Mouse (Mus musculus): ENCODE measurements at regions not wholly inside any gene's neighbourhood (a gene's known extent, or its start where the extent isn't known, plus 50 kb on each side); places are given as distances from the start of the nearest gene placed in this dataset.
A peak's percentile ranks its signal among the peaks of the same experiment; 100 is the strongest.
"Not testable (repeated sequence)": the region's sequence is repeated elsewhere in the genome, so short reads cannot be mapped to it uniquely, and the experiment has no call there.

DNA sequence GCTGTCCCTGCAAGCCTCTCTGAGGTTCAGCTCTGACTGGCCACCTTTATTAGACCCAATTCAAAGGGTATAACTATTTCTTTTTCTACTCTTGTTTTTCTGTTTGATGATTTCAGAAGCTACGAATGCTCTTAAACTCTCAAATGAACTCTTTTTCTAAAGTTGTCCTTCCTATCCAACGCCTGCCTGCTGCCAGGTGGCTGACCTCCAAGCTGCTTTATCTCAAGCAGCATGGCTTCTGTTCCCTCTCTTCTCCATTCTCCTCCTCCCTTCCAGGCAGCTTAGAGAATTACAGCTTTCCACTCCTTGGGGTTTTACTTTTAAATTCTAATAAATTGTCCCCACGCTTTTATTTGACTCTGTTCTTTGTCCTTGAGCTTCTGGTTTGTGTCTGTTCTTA, 196.9 kb upstream of the Irak1bp1 start:
- Histone ChIP-seq H3K4me1 (no peaks in the 10 kb centered on the region), H3K27ac (no peak overlapping the region), H3K4me2 (no peak overlapping the region), H3K9ac (no peak overlapping the region), H3K27me3 (replicated peaks) (no peaks in the 10 kb centered on the region), H3K9me3 (replicated peaks) (no peaks in the 10 kb centered on the region), H3K36me3 (no peaks in the 10 kb centered on the region), H3K4me3 (no peak overlapping the region)
- WGBS (ENCODE audit: insufficient replicate concordance): 59% methylated on average over 3 of the region's 3 CpGs
- ATAC-seq: no peak

DNA sequence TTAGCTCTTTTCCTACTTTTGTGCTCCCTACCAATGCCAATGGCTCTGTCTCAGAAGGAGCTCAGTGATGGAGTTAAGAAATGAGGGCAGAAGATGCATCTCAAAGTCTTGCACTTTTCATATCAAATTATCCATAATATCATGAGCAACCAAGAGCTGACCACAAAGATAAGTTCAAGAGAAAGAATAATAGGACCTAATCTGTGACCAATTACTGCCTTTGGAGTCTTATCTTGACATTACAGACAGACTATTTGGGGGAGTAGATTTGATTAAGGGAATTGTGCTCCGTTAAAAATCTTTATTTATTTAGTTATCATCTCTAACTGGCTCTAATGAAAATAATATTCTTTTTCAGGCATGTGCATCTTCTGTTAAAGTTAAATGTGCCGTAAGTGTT, 189.1 kb upstream of the Irak1bp1 start:
- H3K4me2 ChIP-seq: no peak overlapping the region
- no peaks in the 10 kb centered on the region for H3K27me3 ChIP-seq (replicated peaks)
- ATAC-seq: no peak
- no peak overlapping the region for H3K4me3 ChIP-seq
- WGBS (ENCODE audit: insufficient replicate concordance): 51% methylated on average over 2 of the region's 2 CpGs
- no peak overlapping the region for H3K9ac ChIP-seq
- no peaks in the 10 kb centered on the region for H3K36me3 ChIP-seq
- H3K4me1 ChIP-seq: no peaks in the 10 kb centered on the region
- H3K9me3 ChIP-seq (replicated peaks): no peaks in the 10 kb centered on the region
- no peak overlapping the region for H3K27ac ChIP-seq

DNA sequence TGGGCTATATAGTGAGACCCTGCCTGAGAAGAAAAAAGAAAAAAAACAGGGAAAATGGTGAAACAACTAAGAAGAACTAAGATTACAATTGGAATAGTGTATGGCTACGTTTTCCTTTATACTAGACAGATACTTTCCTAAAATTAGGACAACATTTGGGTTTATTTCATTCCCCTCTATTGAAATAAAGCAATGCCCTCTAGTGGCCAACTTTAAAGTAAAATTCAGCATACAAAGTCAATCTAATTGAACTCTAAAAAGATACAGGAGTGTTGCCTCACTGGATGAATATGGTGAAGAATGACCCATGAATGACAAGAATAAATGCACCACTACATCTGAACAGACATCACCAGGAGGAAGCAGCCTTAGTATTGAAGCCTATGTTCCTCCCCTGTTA, 185.4 kb upstream of the Irak1bp1 start:
- H3K4me1 ChIP-seq: no peaks in the 10 kb centered on the region
- no peaks in the 10 kb centered on the region for H3K27me3 ChIP-seq (replicated peaks)
- no peak overlapping the region for H3K9ac ChIP-seq
- ATAC-seq: no peak
- H3K36me3 ChIP-seq: no peaks in the 10 kb centered on the region
- no peaks in the 10 kb centered on the region for H3K9me3 ChIP-seq (replicated peaks)
- no peak overlapping the region for H3K27ac ChIP-seq
- WGBS (ENCODE audit: insufficient replicate concordance): 6% methylated on average over 1 of the region's 1 CpGs
- no peak overlapping the region for H3K4me2 ChIP-seq
- H3K4me3 ChIP-seq: no peak overlapping the region

DNA sequence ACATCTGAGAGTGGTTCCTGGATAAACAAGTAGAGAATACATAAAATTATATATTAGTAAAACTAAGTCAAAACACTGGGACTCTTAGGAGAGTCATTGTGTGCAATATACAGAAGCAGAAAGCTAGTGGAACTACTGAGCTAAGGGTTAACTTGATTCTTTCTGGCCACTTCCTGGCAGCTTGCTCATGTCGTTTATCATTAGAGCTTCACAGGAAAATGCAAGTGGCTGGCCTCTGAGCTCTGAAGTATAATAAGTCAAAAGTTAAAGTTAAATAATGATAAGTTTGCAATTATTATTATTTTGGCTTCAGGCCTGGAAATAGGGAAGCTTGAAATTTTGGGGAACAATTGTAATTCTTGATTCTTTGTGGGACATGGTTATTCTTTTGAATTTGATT, 173.8 kb upstream of the Irak1bp1 start:
- WGBS (ENCODE audit: insufficient replicate concordance): 26% methylated on average over 1 of the region's 1 CpGs
- H3K4me1 ChIP-seq; H3K4me3 ChIP-seq; H3K4me2 ChIP-seq; H3K9me3 ChIP-seq (replicated peaks); H3K27ac ChIP-seq; H3K9ac ChIP-seq; H3K36me3 ChIP-seq; ATAC-seq; H3K27me3 ChIP-seq (replicated peaks): not testable (repeated sequence)

DNA sequence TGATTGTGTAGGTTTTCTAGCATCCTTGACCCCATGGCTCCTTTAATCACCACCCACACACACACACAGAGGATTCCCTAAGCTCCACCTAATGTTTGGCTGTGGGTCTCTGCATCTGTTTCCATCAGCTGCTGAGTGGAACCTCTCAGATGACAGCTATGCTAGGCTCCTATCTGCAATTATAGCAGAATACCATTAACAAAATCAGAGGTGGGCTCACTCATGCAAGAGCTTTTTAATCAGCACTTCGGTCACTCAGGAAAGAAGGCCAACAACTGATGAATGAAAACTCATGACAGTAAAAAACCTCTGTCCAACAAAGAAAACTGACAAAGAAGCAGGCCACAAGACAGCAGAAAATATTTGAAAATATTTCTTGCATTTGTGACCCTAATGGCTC, 147.1 kb upstream of the Irak1bp1 start:
- H3K9ac ChIP-seq: no peak overlapping the region
- no peak overlapping the region for H3K4me2 ChIP-seq
- WGBS (ENCODE audit: insufficient replicate concordance): 79% methylated on average over 1 of the region's 1 CpGs
- no peak overlapping the region for H3K4me3 ChIP-seq
- no peak for ATAC-seq
- H3K9me3 ChIP-seq (replicated peaks): peaks cover 8% of the 10 kb centered on the region
- no peaks in the 10 kb centered on the region for H3K27me3 ChIP-seq (replicated peaks)
- no peaks in the 10 kb centered on the region for H3K36me3 ChIP-seq
- H3K4me1 ChIP-seq: no peaks in the 10 kb centered on the region
- no peak overlapping the region for H3K27ac ChIP-seq

DNA sequence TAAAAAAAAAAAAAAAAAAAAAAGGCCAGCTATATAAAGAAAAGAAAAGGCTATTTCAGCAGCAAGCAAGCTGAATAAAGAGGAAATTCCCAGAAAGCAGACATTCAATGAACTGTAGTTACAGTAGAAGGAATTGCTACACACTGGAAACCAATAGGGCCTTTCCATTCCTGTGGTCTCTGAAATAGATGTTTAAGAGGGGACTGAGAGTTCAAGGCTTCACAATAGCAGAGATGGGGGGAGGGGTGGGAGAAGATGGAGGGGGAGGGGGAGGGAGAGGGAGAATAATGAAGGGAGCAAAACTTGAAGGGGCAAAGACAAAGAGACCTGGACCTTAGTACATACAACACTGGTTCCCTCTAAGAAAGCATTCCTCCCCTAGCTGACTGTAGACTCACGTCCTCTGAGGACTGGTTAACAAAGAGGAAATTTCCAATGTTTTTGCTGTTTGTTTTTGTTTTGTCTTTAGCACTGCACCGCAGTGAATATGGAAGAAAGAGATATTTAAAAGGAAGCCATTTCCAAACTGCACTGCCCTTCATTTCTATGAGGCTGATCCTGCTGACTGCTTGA, 119.8 kb upstream of the Irak1bp1 start:
- Histone ChIP-seq H3K27ac (no peak overlapping the region), H3K36me3 (no peaks in the 10 kb centered on the region), H3K9me3 (replicated peaks) (no peaks in the 10 kb centered on the region), H3K27me3 (replicated peaks) (no peaks in the 10 kb centered on the region), H3K4me1 (no peaks in the 10 kb centered on the region), H3K4me2 (no peak overlapping the region), H3K9ac (no peak overlapping the region), H3K4me3 (no peak overlapping the region)
- 43% methylated on average over 2 of the region's 2 CpGs for WGBS (ENCODE audit: insufficient replicate concordance)
- no peak for ATAC-seq

DNA sequence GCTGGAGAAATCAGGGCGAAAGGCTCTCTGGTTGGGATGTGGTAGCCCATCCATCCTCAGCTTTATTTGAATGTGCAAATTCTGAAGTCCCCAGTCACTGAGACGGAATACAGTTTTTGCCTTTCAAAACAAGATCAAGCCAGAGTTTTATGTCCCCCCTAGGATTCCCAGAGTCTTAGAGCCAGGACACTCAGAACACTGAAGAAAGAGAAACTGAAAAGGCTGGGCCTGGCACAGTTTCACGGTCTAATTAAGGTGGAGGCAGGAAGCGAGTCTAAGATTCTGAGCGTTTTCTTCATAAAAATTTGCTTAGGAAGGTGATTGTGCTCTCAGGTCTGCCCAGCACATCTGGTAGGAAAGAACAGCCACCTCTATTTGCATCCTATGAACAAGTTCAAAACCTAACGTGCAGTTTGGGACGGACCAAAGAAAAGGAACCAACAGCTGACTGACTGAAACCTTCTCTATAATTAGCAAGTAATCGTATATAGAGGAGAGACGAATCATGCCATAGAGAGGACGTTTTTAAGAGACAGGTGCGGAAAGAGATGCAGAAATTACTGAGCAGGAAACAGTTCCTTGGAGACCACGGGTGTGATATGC, 119.2 kb upstream of the Irak1bp1 start:
- Histone ChIP-seq H3K27me3 (replicated peaks) (no peaks in the 10 kb centered on the region), H3K27ac (no peak overlapping the region), H3K4me1 (no peaks in the 10 kb centered on the region), H3K9me3 (replicated peaks) (no peaks in the 10 kb centered on the region), H3K4me3 (no peak overlapping the region), H3K9ac (no peak overlapping the region), H3K36me3 (no peaks in the 10 kb centered on the region), H3K4me2 (no peak overlapping the region)
- WGBS (ENCODE audit: insufficient replicate concordance): 63% methylated on average over 12 of the region's 12 CpGs
- no peak for ATAC-seq

DNA sequence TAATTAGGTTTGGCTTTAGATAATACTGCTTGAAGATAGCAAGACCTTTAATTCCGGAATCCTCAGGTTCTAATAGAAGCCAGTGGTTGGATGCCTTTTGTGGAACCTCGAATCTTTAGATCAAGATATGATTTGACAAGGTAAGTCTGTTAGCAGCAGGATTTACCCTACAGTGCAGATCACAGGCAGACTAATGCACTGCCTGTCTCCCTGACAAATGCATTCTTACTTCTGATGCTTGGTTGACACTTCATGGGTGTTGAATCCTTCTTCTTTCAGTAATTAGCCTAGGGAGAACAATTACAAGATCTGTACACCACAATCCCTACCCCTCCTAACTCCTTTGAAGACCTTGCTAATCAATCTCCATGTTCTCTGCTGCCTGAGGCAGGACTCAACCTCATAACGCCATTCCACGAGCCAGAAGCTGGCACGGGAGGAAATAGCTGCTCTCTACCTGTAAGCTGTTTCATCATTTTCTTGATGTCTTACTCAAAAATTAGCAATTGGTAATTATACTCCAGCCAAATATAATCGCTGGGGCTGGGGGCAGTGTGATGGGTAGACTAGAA, 118.3 kb upstream of the Irak1bp1 start:
- no peak for ATAC-seq
- Histone ChIP-seq H3K27ac (no peak overlapping the region), H3K4me3 (no peak overlapping the region), H3K36me3 (no peaks in the 10 kb centered on the region), H3K27me3 (replicated peaks) (no peaks in the 10 kb centered on the region), H3K9me3 (replicated peaks) (no peaks in the 10 kb centered on the region), H3K4me1 (no peaks in the 10 kb centered on the region), H3K4me2 (no peak overlapping the region), H3K9ac (no peak overlapping the region)
- 64% methylated on average over 6 of the region's 6 CpGs for WGBS (ENCODE audit: insufficient replicate concordance)

DNA sequence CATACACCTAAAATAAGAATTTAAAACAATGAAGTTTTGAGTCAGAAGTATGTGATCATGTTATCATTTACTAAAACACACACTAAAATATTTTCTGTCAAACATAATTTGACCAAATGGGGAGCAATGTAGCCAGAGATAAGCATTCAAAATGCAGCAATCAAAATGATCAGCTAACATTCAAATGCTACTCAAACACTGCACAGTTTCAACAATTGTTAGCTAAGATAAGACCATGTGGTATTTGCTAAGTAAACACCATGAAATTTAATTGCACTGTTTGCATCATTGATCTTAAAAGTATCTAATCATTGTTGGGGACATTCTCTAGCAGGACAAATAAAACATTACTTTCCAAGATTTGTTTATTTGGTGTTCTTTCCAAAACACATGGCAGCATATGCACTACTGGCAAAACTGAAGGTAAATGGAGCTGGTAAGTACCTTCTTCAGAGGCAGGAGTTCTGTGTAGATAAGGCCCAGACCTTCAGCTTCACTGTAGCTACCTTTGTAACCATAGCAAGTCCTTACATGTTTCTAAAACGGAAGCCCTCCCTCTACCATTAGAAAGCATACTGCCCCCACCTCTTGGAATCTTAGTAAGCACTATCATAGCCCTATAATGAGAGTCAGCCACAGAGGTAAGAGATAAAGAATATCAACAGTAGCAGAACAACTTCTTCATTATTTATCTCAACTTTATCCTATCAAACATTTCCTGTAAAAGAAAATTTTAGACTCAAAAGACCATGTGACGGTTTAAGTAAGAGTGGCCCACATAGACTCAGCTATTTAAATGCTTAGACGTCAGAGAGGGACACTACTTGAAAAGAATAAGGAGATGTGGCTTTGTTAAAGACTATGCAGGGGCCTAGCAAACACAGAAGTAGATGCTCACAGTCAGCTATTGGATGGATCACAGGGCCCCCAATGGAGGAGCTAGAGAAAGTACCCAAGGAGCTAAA, 116.3 kb upstream of the Irak1bp1 start:
- 40% methylated on average over 3 of the region's 3 CpGs for WGBS (ENCODE audit: insufficient replicate concordance)
- no peak overlapping the region for H3K9ac ChIP-seq
- H3K36me3 ChIP-seq: no peaks in the 10 kb centered on the region
- H3K27me3 ChIP-seq (replicated peaks): no peaks in the 10 kb centered on the region
- H3K4me2 ChIP-seq: no peak overlapping the region
- H3K4me3 ChIP-seq: no peak overlapping the region
- H3K27ac ChIP-seq: no peak overlapping the region
- no peaks in the 10 kb centered on the region for H3K4me1 ChIP-seq
- no peaks in the 10 kb centered on the region for H3K9me3 ChIP-seq (replicated peaks)
- ATAC-seq: peak; percentile 59

DNA sequence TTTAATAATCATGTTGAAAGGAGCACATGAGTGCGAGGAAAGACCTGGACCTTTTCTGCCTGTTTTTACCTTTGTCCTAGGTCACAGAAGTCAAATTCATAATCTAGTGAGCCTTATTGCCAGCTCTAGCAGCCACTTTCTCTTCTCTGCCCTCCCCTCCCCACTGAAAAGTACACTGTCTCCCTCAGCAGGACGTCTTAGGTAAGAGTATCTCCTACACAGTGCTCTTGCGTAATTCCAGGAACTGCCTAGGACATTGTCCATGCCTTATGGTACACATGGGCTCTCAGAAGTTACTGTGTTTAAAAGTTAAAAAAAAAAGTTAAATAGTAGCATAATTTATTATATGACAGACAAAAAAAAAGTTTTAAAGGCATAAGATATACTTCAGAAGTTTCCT, 100.7 kb upstream of the Irak1bp1 start:
- ATAC-seq: no peak
- Histone ChIP-seq H3K4me1 (no peaks in the 10 kb centered on the region), H3K36me3 (no peaks in the 10 kb centered on the region), H3K9me3 (replicated peaks) (no peaks in the 10 kb centered on the region), H3K27me3 (replicated peaks) (no peaks in the 10 kb centered on the region), H3K4me2 (no peak overlapping the region), H3K9ac (no peak overlapping the region), H3K4me3 (no peak overlapping the region), H3K27ac (no peak overlapping the region)
- 60% methylated on average over 3 of the region's 3 CpGs for WGBS (ENCODE audit: insufficient replicate concordance)

DNA sequence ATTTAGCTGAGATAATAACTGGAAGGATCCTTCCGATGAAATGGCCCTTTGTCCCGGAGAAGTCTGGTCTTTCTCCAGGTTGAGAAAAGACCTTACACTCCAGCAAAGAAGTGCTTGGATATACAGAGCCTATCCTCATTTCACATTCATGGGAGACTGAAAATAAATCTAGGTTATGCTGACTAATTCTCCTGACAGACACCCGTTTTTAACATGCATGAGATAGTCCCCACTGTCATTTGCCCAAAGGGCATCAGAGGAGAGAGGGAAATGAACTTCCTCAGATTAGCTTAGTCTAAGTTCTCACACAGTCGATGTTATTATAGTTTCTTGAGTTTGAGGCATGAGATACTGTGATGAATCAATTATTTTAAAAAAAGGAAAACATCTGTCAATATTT, 99.7 kb upstream of the Irak1bp1 start:
- Histone ChIP-seq H3K27ac (no peak overlapping the region), H3K4me3 (no peak overlapping the region), H3K9ac (no peak overlapping the region), H3K9me3 (replicated peaks) (no peaks in the 10 kb centered on the region), H3K4me2 (no peak overlapping the region), H3K36me3 (no peaks in the 10 kb centered on the region), H3K4me1 (no peaks in the 10 kb centered on the region), H3K27me3 (replicated peaks) (no peaks in the 10 kb centered on the region)
- 66% methylated on average over 4 of the region's 4 CpGs for WGBS (ENCODE audit: insufficient replicate concordance)
- ATAC-seq: no peak

DNA sequence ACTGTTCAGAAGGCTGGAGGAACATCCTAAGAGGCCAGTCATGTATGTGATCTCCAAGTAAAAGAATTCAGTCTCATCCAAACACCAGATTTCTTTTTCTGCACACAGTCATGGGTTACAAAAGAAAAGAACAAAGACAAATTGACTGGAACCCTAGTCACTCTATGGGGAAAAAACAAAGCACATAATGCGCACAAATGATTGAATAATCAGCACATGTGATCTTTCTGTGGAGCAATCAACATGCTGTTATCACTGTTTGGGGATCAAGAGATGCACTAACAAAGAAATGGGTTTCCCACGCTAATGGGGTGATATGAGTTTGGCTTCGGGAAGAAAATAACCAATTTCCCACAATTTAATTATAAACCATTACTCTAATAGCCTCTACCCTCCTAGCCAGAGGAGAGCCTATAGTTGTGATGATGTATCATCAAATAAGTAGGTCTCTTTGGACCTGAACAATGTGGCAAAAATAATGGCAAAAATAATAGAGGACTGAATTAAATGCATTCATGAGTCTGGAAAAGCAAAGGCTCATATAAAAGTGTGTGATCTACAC, 96.2 kb upstream of the Irak1bp1 start:
- no peak for ATAC-seq
- Histone ChIP-seq H3K4me2 (no peak overlapping the region), H3K9ac (no peak overlapping the region), H3K27me3 (replicated peaks) (no peaks in the 10 kb centered on the region), H3K27ac (no peak overlapping the region), H3K4me3 (no peak overlapping the region), H3K36me3 (no peaks in the 10 kb centered on the region), H3K9me3 (replicated peaks) (no peaks in the 10 kb centered on the region), H3K4me1 (no peaks in the 10 kb centered on the region)
- 64% methylated on average over 3 of the region's 3 CpGs for WGBS (ENCODE audit: insufficient replicate concordance)
